Mouse (Mus musculus) inflammation-experienced regulatory T-cells (primary cell): ENCODE results near the gene Dnmt3l. TPM values are rescaled to one million over a fixed set of nuclear protein-coding genes. Genes with fewer than 3 reads are reported as not detected.

ENCODE experiments used
- polyA plus RNA-seq, 2 experiments: library from polyadenylated mRNA; unstranded; fragments of 100-300 nt; shearing (Covaris generic); gene quantifications; one replicate each; pipeline ENCODE4 v1.2.1; 2017

Gene Dnmt3l
- 1 to 10 TPM in 1 of 2 experiments, under 1 TPM in 1; 0.37 to 1.2 TPM for polyA plus RNA-seq

DNA sequence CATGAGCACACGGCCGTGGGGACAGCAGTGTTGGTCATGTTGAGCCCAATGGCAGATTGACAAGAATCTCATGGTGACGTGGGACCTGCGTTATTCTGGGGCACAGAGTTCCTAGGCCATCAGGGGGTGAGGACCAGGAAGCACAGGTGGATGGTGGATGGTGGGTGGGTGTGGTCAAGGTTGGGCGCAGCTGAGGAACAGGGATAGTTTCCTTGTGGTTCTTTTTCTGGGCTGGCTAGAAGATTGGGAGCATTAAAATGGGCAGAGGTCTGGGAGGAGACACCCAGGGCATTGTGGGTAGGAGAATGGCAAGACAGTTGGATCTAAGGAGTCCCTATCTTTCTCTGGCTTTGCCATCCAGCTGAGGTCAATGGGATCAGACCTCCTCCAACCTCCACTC, at the start of gene Dnmt3l:
Gene Dnmt3l (plus strand): TSS at position 301 of the 400 bp plus-strand sequence.

DNA sequence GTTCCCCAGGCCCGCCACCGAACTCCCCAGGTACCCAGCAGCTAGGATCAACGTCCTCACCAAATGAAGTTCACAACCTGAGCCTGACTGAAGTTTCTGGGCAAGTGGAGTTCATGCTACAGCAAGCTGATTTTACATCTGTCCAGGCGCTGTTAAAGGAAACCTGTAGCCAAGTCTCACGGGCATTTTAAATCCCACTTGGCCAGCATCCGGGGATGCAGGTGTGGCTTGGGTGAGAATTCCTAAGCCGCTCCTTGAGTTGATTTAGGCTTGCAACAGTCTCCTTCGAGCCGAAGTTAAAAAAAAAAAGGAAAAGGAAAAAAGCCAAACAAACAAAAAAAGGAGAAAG, 31.8 kb upstream of the Dnmt3l start, which contains the start of gene Pfkl:
Gene Pfkl (minus strand): TSS at position 139 of the 349 bp plus-strand sequence.

DNA sequence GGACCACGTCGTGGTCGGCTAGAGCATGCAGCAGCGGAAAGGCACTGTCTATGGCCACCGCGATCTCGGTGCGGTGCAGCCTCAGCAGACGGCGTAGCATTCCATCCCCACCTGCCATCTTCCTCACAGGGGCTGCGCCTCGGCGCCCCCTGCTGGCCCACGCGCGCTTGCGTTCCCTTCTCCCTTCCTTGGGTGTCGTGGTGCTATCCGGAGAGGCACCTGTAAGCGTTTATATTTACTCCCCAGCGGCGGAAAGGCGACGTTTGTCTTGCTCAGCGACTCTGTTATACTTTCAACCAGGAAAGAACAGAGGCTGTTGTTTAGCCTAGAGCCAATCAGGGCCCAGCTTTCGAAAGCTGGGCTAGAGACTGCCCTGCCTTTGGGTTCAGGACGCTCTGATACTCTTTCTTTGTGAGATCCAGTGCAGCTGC, 1.7 kb downstream of the Dnmt3l start, which contains the start of gene Aire:
Gene Aire (minus strand): TSS at position 205 of the 431 bp plus-strand sequence.

DNA sequence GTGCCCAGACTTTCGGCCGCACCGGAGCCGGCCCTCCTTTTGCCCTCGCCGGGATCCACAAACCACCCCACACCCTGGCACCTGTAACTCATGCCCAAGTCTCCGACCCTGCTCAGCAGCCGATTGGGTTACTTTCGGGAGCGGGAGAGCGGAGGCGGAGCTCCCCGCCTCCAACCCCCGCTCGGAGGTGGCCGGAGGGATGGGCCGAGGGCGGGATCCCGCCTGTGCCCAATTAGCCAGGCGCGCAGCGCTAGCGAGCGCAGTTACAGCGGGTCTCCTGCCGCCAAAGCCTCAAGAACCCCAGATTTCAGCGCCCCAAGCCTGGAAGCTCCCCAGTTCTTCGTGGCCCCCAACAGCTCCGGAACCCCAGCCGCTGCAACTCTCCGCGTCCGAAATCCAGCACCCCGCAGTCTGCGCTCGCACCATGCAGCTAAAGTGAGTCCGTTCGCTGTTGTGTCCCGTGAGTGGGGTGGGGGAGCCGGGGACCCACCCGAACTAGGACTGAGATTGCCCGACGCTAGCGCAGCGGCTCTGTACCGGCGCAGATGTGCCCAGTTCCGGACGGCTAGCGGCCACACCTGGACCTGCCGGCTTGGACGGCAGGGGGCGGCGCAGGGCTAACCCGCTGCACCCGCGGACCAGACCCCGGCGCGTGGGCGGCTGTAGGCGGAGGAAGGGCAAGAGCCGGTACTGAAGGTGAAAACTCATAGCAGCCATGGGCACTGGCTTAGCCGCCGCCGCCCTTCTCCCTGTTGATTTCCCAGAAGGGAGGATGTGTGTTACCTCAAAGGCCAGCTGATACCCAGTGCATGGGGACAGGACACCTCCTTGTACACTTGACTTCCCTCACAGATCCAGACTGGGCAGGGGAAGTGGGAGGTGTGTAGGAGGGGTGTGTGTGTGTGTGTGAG, 27.6 kb downstream of the Dnmt3l start, which contains the start of gene Icosl:
Gene Icosl (plus strand): TSS at position 202 of the 911 bp plus-strand sequence.

Other genes starting within 250 kb of the Dnmt3l start
- not detected for gene Gm9639, start 246.9 kb upstream of the Dnmt3l start, polyA plus RNA-seq
- not detected for gene Gm19668, start 242.8 kb upstream of the Dnmt3l start, polyA plus RNA-seq
- not detected for gene Gm9507, start 230.1 kb upstream of the Dnmt3l start, polyA plus RNA-seq
- not detected for gene Gm2696, start 227.3 kb upstream of the Dnmt3l start, polyA plus RNA-seq
- not detected for gene Krtap10-4, start 214.9 kb upstream of the Dnmt3l start, polyA plus RNA-seq
- gene Krtap10-10, start 206.0 kb upstream of the Dnmt3l start, polyA plus RNA-seq, result under 1 TPM in 1 of 2 experiments, not detected in 1; 0.33 TPM
- gene Gm36176, start 195.1 kb upstream of the Dnmt3l start, polyA plus RNA-seq, result not detected
- not detected for gene Gm10318, start 189.1 kb upstream of the Dnmt3l start, polyA plus RNA-seq
- not detected for gene Gm3285, start 180.0 kb upstream of the Dnmt3l start, polyA plus RNA-seq
- gene Lrrc3, start 139.4 kb upstream of the Dnmt3l start, polyA plus RNA-seq, result 1 to 10 TPM in 1 of 2 experiments, under 1 TPM in 1; 0.13 to 2.1 TPM
- gene Trpm2, start 71.4 kb upstream of the Dnmt3l start, polyA plus RNA-seq, result 1 to 10 TPM; 1.0 to 1.3 TPM
- 10 to 100 TPM in 1 of 2 experiments, 1 to 10 TPM in 1; 7.9 to 10.6 TPM for gene 1810043G02Rik, start 63.4 kb upstream of the Dnmt3l start, polyA plus RNA-seq
- 10 to 100 TPM; 62.7 to 87.7 TPM for gene Pfkl, start 31.9 kb upstream of the Dnmt3l start, polyA plus RNA-seq
- gene Aire, start 1.7 kb downstream of the Dnmt3l start, polyA plus RNA-seq, result 1 to 10 TPM in 1 of 2 experiments, not detected in 1; 1.2 TPM
- gene Icosl, start 27.4 kb downstream of the Dnmt3l start, polyA plus RNA-seq, result 10 to 100 TPM in 1 of 2 experiments, 1 to 10 TPM in 1; 9.1 to 14.1 TPM
- 10 to 100 TPM; 70.2 to 76.7 TPM for gene D10Jhu81e, start 127.8 kb downstream of the Dnmt3l start, polyA plus RNA-seq
- gene Pwp2, start 143.2 kb downstream of the Dnmt3l start, polyA plus RNA-seq, result 10 to 100 TPM; 25.8 to 32.1 TPM
- 10 to 100 TPM; 37.7 to 41.0 TPM for gene Trappc10, start 202.7 kb downstream of the Dnmt3l start, polyA plus RNA-seq